Mouse (Mus musculus) cerebellum, postnatal 4 days (tissue): ENCODE data around the gene Kcnj15.

Source experiments
- DNase-seq, 2 experiments: peaks; one replicate each; pipeline ENCODE4 v3.0.0; 2022; ENCODE audit warnings: low spot score in 2 of 2, mixed read lengths in 1 of 2

Gene Kcnj15

GRCm38 (mm10) chr16:95245499-95245898 lies 11.9 kb upstream of the Kcnj15 start:
- DNase-seq, result no peak

- DNase-seq, result no peak
These were observed 8.7 kb upstream of the Kcnj15 start for GRCm38 (mm10) chr16:95248646-95249045.

GRCm38 (mm10) chr16:95256648-95257047 lies 710 bp upstream of the Kcnj15 start:
- no peak for DNase-seq

- DNase-seq, result no peak
These were observed 742 bp downstream of the Kcnj15 start for GRCm38 (mm10) chr16:95258100-95258499.

GRCm38 (mm10) chr16:95259505-95259904 lies 2.1 kb downstream of the Kcnj15 start:
- DNase-seq, result no peak

- no peak for DNase-seq
These were observed 3.3 kb downstream of the Kcnj15 start for GRCm38 (mm10) chr16:95260693-95261092.

- no peak for DNase-seq
These were observed 4.4 kb downstream of the Kcnj15 start for GRCm38 (mm10) chr16:95261807-95262206.

GRCm38 (mm10) chr16:95262706-95263363 lies 5.5 kb downstream of the Kcnj15 start:
- no peak for DNase-seq

- no peak for DNase-seq
These were observed 7.0 kb downstream of the Kcnj15 start for GRCm38 (mm10) chr16:95264324-95264723.

GRCm38 (mm10) chr16:95267481-95268183 lies 10.3 kb downstream of the Kcnj15 start:
- DNase-seq, result no peak

GRCm38 (mm10) chr16:95269610-95270009 lies 12.3 kb downstream of the Kcnj15 start:
- DNase-seq, result no peak

GRCm38 (mm10) chr16:95273101-95273500 lies 15.7 kb downstream of the Kcnj15 start:
- no peak for DNase-seq

- DNase-seq, result no peak
These were observed 18.6 kb downstream of the Kcnj15 start for GRCm38 (mm10) chr16:95275713-95276502.

GRCm38 (mm10) chr16:95279015-95279414 lies 21.7 kb downstream of the Kcnj15 start:
- DNase-seq, result no peak

GRCm38 (mm10) chr16:95280338-95280737 lies 23.0 kb downstream of the Kcnj15 start:
- DNase-seq, result no peak

- DNase-seq, result no peak
These were observed 26.0 kb downstream of the Kcnj15 start for GRCm38 (mm10) chr16:95283369-95283768.

- no peak for DNase-seq
These were observed 26.8 kb downstream of the Kcnj15 start for GRCm38 (mm10) chr16:95284085-95284727.

GRCm38 (mm10) chr16:95285043-95285442 lies 27.7 kb downstream of the Kcnj15 start:
- DNase-seq, result no peak

- DNase-seq, result no peak
These were observed 28.4 kb downstream of the Kcnj15 start for GRCm38 (mm10) chr16:95285767-95286166.

- no peak for DNase-seq
These were observed 30.3 kb downstream of the Kcnj15 start for GRCm38 (mm10) chr16:95287656-95288055.

- DNase-seq, result no peak
These were observed 32.0 kb downstream of the Kcnj15 start for GRCm38 (mm10) chr16:95289375-95289774.

GRCm38 (mm10) chr16:95291450-95292101 lies 34.2 kb downstream of the Kcnj15 start:
- DNase-seq, result no peak
